Mouse (Mus musculus): Measurements from ENCODE around the gene Nuak1. TPM values are rescaled to one million over a fixed set of nuclear protein-coding genes. Genes with fewer than 3 reads are reported as not detected.

Gene Nuak1
- total RNA-seq, 2 experiments from 2014 or later: 5.4 to 6.8 TPM

DNA sequence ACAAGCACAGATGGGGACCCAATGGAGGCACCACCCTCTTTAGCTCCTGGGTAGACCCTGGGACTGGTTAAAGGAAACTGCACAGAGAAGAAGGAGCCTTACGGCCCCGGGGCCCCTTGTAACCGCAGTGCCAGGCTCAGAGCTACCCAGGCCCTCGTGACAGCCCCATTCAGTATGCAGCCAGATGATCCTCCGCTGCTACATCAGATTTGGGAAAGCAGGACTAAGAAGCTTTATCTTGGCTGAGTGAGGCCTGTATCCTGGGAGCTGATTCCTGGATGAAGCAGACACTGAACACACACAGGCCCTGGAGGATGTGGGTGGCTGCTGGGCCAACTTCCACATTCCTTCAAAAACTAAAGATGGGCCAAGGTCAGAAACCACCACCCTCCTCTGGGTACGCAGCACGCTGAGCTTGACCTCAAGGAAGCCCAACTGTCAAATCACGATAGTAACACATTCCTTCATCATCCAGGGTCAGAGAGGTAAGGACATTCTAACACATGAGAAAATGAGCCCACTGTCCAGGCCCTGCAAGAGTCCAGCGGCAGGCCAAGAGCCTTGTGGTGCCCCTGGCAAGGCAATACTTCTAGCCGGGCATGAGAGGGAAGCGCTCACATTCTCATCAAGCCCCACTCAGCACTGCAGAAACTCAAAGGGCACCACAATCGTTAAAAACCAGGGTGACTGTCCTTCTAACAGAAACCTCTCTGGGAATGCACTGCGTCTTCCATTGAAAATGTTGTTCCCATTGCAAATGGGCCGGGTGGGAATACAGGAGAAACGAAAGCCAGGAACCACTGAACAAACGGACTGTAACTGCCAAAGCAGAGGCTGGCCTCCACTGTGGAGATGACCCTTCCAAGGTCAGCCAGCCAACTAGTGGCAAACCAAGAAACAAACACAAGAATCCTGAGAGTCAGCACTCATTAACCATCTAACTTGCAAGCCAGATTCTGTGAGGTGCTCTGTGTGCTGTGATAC lies 29.0 kb downstream of the Nuak1 start:
- peak in 1 of 2 experiments; percentile 15 for DNase-seq (ENCODE audit: low spot score in 2 of 2)

DNA sequence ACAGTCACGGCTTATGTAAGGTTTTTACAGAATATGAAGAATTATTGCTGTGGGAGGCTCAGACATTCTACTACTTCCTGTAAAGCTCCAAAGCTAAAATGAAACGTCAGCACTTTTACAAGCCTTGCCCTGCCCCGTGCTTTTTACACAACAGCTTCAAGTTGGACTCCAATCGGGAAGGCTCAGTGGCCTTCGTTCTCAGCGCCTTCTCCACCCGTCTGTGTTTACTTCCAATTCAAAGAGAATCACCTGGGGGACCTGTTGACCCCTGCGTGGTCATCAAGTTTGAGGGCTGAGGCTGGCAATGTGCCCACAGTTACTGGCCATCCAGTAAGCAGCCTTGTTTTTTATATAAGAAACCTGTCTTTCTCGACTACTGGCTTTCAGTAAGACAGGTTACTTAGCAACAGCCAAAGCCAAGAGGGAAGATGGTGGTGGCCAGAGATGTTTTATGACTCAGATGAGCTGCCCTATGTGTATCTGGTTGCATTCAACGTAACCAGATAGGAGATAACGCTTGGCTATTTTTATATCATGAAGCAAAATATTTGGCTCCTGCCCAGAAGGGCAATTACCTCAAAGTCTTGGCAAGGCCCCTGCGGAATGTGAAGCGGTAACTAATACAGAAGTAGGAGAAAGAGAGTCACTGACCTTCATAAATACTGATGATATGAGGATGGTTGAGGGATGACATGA lies 31.3 kb downstream of the Nuak1 start:
- peak in 1 of 2 experiments; percentile 35 for DNase-seq (ENCODE audit: low spot score in 2 of 2)

DNA sequence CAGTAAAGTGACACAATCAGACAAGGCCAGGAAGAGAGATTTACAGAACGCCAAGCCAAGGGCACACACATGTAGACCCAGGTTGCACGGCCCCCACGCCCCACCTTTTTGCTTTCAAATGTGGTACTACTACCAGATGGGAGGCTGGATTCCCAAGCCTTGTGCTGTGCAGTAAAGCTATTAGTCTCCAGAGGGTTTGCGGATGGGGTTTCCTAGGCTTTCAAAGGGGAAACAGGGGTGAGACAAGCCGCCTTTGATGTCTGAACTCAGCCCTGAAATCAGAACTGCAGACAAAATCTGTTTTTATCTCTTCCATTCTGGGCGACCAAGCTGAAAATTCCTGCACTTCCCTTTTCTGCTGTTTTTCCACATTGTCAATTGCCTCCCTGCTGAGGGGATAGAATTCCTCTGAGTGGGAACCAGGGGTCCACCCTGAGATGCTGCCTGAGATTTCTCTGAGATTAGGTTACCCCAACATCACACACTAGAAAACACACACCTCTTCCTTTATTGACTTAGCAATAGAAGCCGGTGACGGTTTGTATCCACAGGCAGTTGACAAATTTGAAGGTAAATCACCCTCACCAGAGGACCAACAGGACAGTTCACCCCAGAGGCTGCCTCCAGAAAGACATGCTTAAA lies 35.1 kb downstream of the Nuak1 start:
- peak in 1 of 2 experiments; percentile 22 for DNase-seq (ENCODE audit: low spot score in 2 of 2)

DNA sequence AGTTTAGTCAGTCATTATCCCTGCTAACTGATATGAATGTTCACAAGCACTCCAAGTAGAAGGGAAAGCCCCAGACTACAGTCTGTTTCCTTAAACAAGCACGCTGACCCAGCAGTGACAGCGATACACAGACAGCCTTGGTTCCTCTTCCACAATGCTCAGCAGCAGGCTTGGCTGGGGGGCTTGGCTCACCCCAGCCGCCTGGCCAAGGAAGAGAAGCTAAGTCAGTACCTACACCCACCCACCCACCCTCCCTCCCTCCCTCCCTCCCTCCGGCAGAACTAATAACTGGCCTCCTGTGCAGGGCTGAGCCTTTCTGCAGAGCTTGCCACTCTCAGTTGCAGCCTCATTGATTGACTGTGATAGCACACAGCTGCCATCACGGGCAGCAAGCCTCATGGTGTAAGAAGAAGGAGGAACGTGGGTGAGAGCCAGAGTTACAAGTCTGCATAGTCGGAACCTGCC lies 38.5 kb downstream of the Nuak1 start:
- no peak for DNase-seq (ENCODE audit: low spot score in 2 of 2)

DNA sequence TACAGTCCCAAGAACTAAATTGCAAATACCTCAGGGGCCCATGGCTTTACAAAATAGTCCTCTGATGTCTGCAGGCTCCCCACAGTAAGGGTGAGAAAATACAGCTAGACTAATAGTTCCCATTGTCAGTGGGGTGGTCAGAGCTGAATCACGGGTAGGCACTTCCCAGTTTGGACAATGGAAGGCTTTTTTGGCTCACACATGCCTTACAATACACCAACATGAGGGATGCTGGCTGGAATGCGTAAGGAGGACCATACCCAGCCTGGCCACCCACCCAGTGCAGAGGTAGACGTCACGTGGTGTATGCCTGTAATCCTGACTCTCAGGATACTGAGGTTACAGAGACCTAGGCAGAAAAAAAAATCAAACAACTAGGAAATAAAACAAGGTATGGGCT lies 39.2 kb downstream of the Nuak1 start:
- DNase-seq (ENCODE audit: low spot score in 2 of 2): no peak

DNA sequence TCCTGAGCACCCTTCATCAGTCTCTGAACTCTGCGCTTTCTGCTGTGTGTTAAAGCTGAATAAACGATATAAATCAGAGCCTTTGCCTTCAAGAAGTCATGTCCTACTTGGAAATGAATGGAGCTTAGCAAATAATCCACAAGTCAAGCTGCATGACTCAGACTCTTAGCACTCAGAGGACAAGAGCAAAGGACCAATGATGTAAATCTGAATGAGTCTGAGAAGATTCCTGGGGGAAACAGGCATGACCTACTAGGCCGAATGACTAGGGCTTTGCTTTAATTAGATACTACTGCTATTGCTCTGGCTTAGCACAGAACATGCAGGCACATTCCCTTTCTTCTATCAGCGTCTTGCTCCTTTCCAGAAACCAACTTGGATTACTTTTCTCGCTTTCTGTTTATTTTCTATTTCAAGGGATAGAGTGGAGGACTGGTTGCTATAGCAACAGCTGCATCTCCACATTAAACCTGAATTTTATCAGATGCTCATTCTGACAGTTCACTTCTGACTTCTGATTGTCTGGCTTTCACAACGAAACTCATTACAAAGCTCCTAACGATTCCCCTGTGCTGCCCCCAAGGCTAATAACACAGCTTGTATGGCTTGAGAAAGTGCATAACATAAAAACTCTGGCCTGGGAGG lies 40.2 kb downstream of the Nuak1 start:
- no peak for DNase-seq (ENCODE audit: low spot score in 2 of 2)

DNA sequence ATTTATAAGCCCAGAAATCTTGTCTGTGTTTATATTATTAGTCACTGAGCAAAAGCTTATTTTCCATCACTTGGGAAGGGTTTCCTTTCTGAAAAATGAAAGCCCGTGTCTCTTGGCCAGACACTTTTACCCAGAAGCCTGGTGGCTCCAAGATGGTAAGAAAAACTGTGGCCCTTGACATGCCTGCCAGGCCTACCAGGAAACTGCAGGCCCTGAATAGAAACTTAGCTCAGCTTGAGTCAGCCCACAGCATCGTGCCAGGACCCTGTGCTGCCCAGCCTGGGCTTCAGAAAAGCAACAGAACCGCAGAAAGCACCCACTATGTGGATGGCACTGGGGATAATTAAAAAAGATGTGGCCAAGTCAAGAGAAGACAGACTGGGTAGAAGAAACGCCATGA lies 43.1 kb downstream of the Nuak1 start:
- DNase-seq (ENCODE audit: low spot score in 2 of 2): no peak

DNA sequence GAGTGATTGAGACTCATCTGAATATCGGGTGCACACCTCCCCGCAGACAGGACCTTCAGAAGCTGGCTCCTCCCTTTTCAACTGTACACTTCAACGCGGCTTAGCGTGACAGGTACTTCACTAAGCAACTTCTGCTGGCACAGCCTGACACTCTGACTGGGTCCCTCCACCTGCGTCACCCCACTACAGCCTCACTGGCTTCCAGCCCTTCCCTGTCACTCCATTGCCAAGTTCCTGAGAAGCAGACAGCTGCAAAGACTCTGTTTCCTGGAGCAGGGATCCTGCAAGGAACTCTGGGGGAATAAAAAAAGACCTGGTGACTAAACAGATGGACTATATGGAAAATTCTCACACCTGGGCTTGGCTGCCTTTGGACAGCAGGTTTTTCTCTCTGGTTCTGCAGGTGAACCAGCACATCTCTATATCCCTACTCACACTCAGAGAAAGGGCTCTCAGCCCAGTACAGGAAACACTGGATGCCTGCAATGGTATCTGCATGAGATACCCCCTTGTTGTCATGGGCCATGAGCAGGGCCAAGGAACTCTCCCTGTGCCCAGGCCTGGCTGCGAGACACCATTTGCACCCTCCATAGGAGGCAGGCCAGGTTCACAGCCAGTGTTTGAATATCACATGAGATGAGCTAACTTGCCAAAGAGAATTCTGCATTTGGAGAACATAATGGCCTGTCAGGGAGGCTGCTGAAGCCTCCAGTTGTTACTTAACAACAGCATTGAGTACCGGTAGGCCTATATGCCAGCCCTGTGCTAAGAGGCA lies 44.3 kb downstream of the Nuak1 start:
- DNase-seq (ENCODE audit: low spot score in 2 of 2): no peak

DNA sequence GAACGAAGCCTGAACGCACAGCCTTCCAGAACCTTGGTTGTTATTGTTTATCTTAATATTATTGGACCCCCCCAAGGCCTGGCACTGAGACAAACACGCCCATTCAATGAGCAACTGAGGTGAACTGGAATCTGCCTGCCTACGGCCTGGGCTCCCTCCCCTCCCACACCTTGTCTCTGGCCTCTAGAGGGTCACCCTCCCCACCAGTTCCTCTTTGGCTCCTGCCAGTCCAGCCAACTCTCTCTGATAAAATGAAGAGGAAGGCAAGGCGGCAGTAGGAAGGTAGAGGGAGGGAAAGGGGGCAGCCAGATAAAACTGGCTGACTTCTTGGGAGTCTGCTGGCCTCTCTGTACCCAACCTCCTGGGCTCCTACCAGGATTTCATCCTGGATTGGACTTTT lies 45.1 kb downstream of the Nuak1 start:
- DNase-seq (ENCODE audit: low spot score in 2 of 2): no peak

DNA sequence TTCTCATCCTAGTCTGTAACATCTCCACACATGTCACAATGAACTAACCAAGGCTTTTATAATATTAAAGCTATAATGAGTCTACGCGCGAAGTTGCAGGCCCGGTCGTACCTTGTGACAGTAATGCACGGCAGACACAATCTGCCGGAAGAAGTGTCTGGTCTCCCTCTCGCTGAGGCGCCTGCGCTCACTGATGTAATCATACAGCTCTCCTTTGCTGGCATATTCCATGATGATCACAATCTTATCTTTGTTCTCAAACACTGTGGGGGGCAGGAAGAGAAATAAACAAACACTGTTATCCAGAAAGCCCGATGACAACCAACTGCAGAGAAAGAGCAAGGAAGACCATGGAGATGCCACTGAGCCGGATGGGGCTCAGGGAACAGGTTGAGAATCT lies 46.5 kb downstream of the Nuak1 start:
- DNase-seq (ENCODE audit: low spot score in 2 of 2): no peak

DNA sequence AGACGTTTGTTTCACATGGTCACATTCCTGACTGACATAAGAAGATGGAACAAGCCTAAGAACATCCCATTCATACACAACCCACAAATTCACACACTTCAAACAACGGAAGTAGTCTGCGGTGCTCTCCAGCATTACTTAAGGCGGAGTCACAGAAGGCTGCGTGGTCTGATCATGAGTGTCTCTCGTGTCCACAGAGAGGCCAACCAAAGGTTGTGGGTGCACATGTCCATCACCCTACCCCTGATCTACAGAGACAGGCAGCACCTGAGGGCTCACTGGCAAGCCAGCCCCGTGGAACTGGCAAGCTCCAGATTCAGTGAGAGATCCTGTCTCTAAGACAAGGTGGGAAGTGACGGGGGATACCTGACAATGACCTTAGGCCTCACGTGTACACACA lies 47.0 kb downstream of the Nuak1 start:
- no peak for DNase-seq (ENCODE audit: low spot score in 2 of 2)

DNA sequence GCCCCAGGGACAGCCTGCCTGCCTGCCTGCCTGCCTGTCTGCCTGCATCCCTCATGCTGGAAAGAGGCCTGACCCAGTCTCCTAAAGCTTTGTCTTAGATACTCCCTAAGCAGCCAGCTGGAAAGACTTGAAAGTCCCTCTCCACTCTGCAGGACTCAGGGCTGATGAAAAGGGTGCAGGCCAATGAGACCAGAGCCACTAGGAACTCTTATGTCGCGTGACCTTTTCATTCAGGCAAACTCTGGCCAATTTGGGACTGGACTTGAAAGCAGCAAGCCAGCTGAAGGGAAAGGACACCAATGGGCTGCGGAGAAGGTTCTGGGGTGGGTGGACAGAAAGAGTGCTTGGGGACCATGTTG lies 47.7 kb downstream of the Nuak1 start:
- no peak for DNase-seq (ENCODE audit: low spot score in 2 of 2)

DNA sequence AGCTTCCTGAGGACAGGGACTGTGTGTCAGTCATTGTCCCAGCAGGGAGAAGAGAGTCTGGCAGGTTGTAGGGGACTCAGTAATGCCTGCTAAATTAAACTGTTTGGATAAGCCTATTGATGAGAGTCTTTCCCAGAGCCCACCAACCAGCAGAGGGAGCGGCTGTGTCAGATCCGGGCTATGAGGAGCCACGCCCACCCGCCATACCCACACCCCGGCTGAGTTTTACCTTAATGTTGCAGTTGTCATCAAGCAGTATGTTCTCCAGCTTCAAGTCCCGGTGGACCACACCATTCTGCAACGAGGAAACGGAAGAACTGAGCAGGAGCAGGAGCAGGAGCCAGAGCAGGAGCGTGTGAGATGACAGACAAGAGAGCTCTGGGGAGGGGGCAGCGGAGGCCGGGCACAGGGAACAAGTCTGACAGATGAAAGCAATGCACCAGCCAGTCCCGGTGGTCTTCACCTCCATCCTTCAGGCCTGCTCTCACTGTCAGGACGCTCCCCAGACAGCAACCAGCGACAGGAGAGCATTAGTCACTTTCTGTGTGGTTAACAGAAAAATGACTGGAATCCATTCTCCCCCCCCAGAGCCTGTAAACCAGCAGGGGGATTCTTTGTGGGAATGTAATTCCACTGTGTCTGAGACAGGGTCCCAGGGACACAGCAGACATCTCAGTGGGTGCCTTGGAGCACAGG lies 48.2 kb downstream of the Nuak1 start:
- DNase-seq (ENCODE audit: low spot score in 2 of 2): no peak

DNA sequence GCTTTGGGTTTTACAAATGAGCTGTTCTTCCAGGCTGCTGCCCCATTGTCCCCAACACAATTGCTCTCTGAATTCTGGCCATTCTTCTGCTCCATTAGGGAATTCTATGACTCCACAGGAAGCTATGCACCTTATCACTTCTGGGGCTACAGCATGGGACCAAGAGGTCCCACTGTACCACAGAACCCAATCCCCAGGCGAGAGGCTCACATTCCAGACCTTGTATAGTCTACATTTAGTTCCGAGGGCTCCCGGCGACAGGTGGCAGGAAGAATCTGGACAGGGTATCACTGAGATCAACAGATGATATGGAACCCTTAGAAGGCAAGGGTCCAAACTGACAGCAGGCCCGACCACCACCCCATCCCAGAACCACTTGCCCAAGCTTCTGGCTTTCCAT lies 50.7 kb downstream of the Nuak1 start:
- no peak for DNase-seq (ENCODE audit: low spot score in 2 of 2)

DNA sequence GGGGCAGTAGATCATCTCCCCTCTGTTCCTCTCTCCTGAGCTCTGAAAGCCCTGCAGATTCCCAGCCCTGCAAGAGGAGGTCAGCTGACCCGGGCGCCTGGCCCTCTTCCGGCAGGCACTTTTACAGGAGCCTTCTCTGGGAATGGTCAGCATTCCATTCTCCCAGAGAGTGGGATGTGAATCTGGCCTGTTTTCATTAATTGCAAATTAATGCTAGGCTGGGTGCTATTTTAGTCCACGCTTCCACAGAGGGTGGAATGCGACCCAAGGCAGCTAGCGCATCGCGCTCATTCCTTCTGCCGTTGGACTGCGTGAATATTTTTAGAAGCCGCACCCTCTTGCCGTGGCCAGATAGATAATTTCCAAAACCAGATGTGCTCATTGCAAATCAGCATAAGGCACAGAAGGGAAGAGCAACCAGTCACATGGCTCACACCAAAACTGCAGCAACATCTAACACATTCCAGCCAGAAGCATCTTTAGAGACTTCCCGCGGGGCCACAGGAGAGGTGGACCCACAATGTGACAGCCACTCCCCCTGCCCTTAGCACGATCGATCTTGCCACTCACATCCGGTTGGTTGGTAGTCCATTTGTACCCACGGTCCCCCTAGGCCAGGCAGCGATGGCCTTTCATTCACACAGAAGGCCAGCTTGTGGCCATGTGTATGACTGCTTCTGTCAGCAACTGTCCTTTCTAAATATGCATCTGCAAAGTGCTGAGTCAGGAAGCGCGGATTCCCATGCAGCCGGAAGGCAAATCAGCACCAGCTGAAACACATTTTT lies 51.8 kb downstream of the Nuak1 start:
- no peak for DNase-seq (ENCODE audit: low spot score in 2 of 2)

DNA sequence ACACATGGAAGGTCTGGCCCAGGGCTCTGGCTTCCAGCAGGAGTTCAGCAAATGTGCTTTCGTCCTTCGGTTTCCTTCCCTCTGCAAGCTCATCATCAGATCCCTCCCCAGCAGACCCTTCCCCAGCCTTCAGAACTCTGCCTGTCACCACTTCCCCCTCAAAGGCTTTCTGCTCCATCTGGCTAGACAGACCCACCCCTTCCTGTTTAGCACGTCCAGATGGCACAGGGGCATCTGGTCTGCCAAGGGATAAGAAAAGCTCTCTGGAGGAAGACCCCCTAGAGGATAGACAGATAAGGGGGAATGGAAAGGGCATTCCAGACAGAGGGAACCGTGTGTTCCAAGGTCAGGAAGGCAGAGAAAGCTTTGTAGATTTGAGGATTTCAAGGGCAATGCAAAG lies 53.1 kb downstream of the Nuak1 start:
- no peak for DNase-seq (ENCODE audit: low spot score in 2 of 2)

DNA sequence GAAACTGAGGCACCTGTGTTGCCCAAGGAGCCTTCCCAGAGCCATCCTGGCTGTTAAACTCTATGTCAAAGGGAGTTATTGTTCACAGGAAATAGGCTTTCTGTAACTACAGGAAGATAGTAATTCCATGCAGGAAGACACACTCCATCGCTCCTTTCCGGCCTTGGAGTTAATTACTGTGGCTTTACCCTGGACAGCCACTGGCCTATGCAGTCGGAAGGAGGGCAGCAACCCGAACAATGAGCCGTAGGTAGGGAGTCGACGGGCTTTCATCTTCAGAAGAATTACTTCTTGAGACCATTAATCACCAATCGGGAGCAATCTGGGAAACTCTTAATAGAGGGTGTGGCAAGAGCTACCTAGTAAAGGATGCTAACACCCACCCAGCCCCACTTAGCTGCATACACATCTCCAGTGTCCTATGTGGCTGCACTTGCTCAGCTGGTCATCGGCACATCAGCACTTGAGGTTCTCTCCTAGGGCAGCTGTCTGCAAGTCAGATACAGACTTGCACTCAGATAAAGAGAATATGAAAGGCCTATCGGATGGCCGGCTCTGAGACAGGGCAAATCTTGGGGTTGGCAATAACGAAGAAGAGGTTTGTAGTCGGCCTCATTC lies 53.7 kb downstream of the Nuak1 start:
- DNase-seq (ENCODE audit: low spot score in 2 of 2): no peak

DNA sequence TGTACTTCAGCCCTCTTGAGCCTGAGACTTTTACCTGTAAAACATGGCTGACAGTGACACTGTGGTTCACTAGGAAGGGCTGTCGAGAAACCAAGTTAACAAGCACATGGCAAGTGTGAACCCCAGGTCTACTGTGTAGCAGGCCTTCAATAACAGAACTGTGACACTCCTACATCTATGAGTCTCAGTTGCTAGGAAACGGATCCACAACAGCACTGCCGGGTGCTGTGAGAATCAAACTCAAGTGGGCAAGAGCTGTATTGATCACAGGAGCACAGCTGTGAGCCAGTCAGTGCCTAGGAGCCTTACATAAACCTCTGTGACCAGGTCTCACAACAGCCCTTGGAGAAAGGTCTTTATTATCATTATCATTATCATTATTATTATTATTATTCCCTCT lies 54.2 kb downstream of the Nuak1 start:
- no peak for DNase-seq (ENCODE audit: low spot score in 2 of 2)

DNA sequence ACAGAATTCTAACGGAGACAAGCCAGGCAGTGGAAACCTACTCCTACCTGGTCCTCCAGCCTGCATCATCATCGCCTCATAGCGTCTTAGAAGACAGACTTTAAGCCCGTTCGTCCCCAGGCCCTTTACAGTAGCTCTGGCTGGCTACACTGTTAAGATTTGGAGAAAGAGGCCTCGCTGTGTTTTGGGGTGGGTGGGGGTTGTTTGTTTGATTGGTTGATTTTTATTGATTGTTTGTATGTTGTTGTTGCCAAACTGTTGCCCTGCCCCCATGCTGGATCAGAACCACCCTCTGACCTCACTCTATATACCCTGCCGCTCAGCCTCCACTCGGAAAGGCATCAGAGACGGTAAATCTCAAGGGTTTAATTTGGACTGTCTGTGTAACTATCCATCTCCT lies 55.6 kb downstream of the Nuak1 start:
- peak in 1 of 2 experiments; percentile 9 for DNase-seq (ENCODE audit: low spot score in 2 of 2)

Data from adrenal gland, adult 18-20 months (tissue).